Mouse (Mus musculus): ENCODE measurements at regions not wholly inside any gene's neighbourhood (a gene's known extent, or its start where the extent isn't known, plus 50 kb on each side); places are given as distances from the start of the nearest gene placed in this dataset.

- Histone ChIP-seq H3K27ac (no peak overlapping the region), H3K4me3 (no peak overlapping the region)
- TF ChIP-seq CTCF (conservative IDR thresholded peaks at IDR 0.05) = no peak
- DNase-seq (ENCODE audit: low spot score in 2 of 2) = no peak
Observed at GRCm38 (mm10) chr13:55895505-55895904, 59.5 kb upstream of the Pitx1 start.

- TF ChIP-seq CTCF (conservative IDR thresholded peaks at IDR 0.05) = no peak
- Histone ChIP-seq H3K27ac (no peak overlapping the region), H3K4me3 (no peak overlapping the region)
- no peak for DNase-seq (ENCODE audit: low spot score in 2 of 2)
Observed at GRCm38 (mm10) chr13:55893154-55894018, 57.4 kb upstream of the Pitx1 start.

- no peak for DNase-seq (ENCODE audit: low spot score in 2 of 2)
- no peak for TF ChIP-seq CTCF (conservative IDR thresholded peaks at IDR 0.05)
- Histone ChIP-seq H3K4me3 (no peak overlapping the region), H3K27ac (no peak overlapping the region)
Observed at GRCm38 (mm10) chr13:55892250-55892649, 56.3 kb upstream of the Pitx1 start.

- no peak overlapping the region for H3K4me3 ChIP-seq
- no peak overlapping the region for H3K27ac ChIP-seq
- no peak for TF ChIP-seq CTCF (conservative IDR thresholded peaks at IDR 0.05)
- no peak for DNase-seq (ENCODE audit: low spot score in 2 of 2)
Observed at GRCm38 (mm10) chr13:55887099-55887736, 51.2 kb upstream of the Pitx1 start.
